In genomic region chr1:138848026-138848425, GRCm38 (mm10) we compare ENCODE assay signal across 8 mouse cellular contexts. TPM values are rescaled to one million over a fixed set of nuclear protein-coding genes. Genes with fewer than 3 reads are reported as not detected.
DNase-seq lines count a peak whose midpoint lies in the region; ATAC-seq and TF ChIP-seq lines count a peak whose summit lies in the region.

No protein-coding gene starts in this region.

- TF ChIP-seq CTCF in layer of hippocampus, adult 2 months (conservative IDR thresholded peaks at IDR 0.05) = no peak

- no peaks in the 10 kb centered on the region for H3K9me3 ChIP-seq in forebrain, embryonic 10.5 days
- no peaks in the 10 kb centered on the region for H3K9me3 ChIP-seq in limb, embryonic 11.5 days (ENCODE audit: control insufficient read depth, low read length)
- no peaks in the 10 kb centered on the region for H3K9me3 ChIP-seq in neural tube, embryonic 13.5 days

- peak overlapping the region; percentile 69 for H3K4me2 ChIP-seq in limb, embryonic 11.5 days (ENCODE audit: low read depth, severe bottlenecking)
- peak overlapping the region; percentile 53 for H3K4me2 ChIP-seq in neural tube, embryonic 13.5 days

- peak overlapping the region; percentile 56 for H3K9ac ChIP-seq in limb, embryonic 11.5 days (ENCODE audit: low read length)
- no peak overlapping the region for H3K9ac ChIP-seq in neural tube, embryonic 13.5 days

- peaks cover 98% of the 10 kb centered on the region for H3K27me3 ChIP-seq in forebrain, embryonic 10.5 days (ENCODE audit: poor library complexity, severe bottlenecking)
- peaks cover 16% of the 10 kb centered on the region for H3K27me3 ChIP-seq in limb, embryonic 11.5 days (ENCODE audit: control insufficient read depth, insufficient read depth, low read length)
- H3K27me3 ChIP-seq in neural tube, embryonic 13.5 days = peaks cover 89% of the 10 kb centered on the region

- H3K36me3 ChIP-seq in forebrain, embryonic 10.5 days (replicated peaks) = peaks cover 11% of the 10 kb centered on the region
- H3K36me3 ChIP-seq in limb, embryonic 11.5 days (ENCODE audit: control insufficient read depth, insufficient read depth, low read length) = no peaks in the 10 kb centered on the region
- peaks cover 8% of the 10 kb centered on the region for H3K36me3 ChIP-seq in neural tube, embryonic 13.5 days

- no peak for DNase-seq in layer of hippocampus, adult 2 months (ENCODE audit: low spot score in 2 of 2)
- no peak for DNase-seq in layer of hippocampus, adult 8-10 months (ENCODE audit: low spot score in 2 of 2)
- no peak for DNase-seq in forebrain, embryonic 10.5 days (ENCODE audit: extremely low spot score, low spot score)
- peak; percentile 62 for DNase-seq in limb, embryonic 11.5 days (ENCODE audit: low spot score)
- no peak for DNase-seq in left cerebral cortex, postnatal 36 days (ENCODE audit: low spot score in 2 of 2)
- no peak for DNase-seq in cerebellum, adult 18-20 months
- DNase-seq in cerebellum, adult 11-12 months = no peak

- peak overlapping the region; percentile 54 for H3K4me3 ChIP-seq in layer of hippocampus, adult 2 months
- H3K4me3 ChIP-seq in forebrain, embryonic 10.5 days = peak overlapping the region; percentile 48
- peak overlapping the region; percentile 46 for H3K4me3 ChIP-seq in limb, embryonic 11.5 days (ENCODE audit: low read depth, low read length)
- H3K4me3 ChIP-seq in neural tube, embryonic 13.5 days = peak overlapping the region; percentile 27

- under 1% methylated on average over 16 of the region's 16 CpGs for WGBS in forebrain, embryonic 10.5 days
- WGBS in limb, embryonic 11.5 days = under 1% methylated on average over 16 of the region's 16 CpGs
- under 1% methylated on average over 16 of the region's 16 CpGs for WGBS in neural tube, embryonic 13.5 days

- peak overlapping the region; percentile 61; the same call in 1 of the 2 replicates for H3K27ac ChIP-seq in layer of hippocampus, adult 2 months
- H3K27ac ChIP-seq in forebrain, embryonic 10.5 days = peak overlapping the region; percentile 40; the same call in 1 of the 2 replicates
- peak overlapping the region; percentile 70 for H3K27ac ChIP-seq in limb, embryonic 11.5 days (replicated peaks; ENCODE audit: low read depth, low read length)
- no peak overlapping the region for H3K27ac ChIP-seq in neural tube, embryonic 13.5 days (replicated peaks)

- intact Hi-C loops in left cerebral cortex, postnatal 36 days (cut with DNase I) = loop anchor here (10.0 kb wide), 2 partner anchors 233 to 1903 kb away; no protein-coding TSS in a partner anchor

- ATAC-seq in limb, embryonic 11.5 days (ENCODE audit: insufficient number of reproducible peaks, low FRiP score, low TSS enrichment, low read depth) = peak; percentile 46
- ATAC-seq in neural tube, embryonic 13.5 days (ENCODE audit: low read depth) = peak; percentile 23; the same call in 1 of the 2 replicates

- peaks cover 45% of the 10 kb centered on the region for H3K4me1 ChIP-seq in forebrain, embryonic 10.5 days
- peaks cover 11% of the 10 kb centered on the region for H3K4me1 ChIP-seq in limb, embryonic 11.5 days (ENCODE audit: control insufficient read depth, insufficient read depth, low read length)
- H3K4me1 ChIP-seq in neural tube, embryonic 13.5 days (replicated peaks) = peaks cover 29% of the 10 kb centered on the region

RNA-seq across cellular contexts. Expression of gene Lhx9, which starts 0.4 kb away (rescaled TPM):
- total RNA-seq in layer of hippocampus, adult 2 months (2021) = 10 to 100 TPM; 16.5 to 17.4 TPM
- 10 to 100 TPM; 11.9 to 16.6 (median 14.6) TPM for total RNA-seq in layer of hippocampus, adult 8-10 months (2022)
- 5.3 and 8.7 TPM in 2 replicates for polyA plus RNA-seq in forebrain, embryonic 10.5 days (2016; fragmentation: Nextera tagmentation; extraction: Ambion mirVana)
- polyA plus RNA-seq in limb, embryonic 11.5 days (2014; fragmentation: Nextera tagmentation; extraction: Ambion mirVana) = 108 and 116 TPM in 2 replicates
- polyA plus RNA-seq in neural tube, embryonic 13.5 days (2015; fragmentation: Nextera tagmentation; extraction: Ambion mirVana) = 4.1 and 4.6 TPM in 2 replicates
- 1 to 10 TPM in 1 of 2 experiments, under 1 TPM in 1; 0.27 to 1.2 TPM for total RNA-seq in left cerebral cortex, postnatal 36 days (2021)

RNA-seq across cellular contexts. Expression of gene 2310009B15Rik, which starts 8.6 kb away (rescaled TPM):
- 10 to 100 TPM; 23.1 to 24.7 TPM for total RNA-seq in layer of hippocampus, adult 2 months (2021)
- 10 to 100 TPM; 21.3 to 24.4 (median 22.3) TPM for total RNA-seq in layer of hippocampus, adult 8-10 months (2022)
- 41.1 and 48.7 TPM in 2 replicates for polyA plus RNA-seq in forebrain, embryonic 10.5 days (2016; fragmentation: Nextera tagmentation; extraction: Ambion mirVana)
- 54.2 and 60.4 TPM in 2 replicates for polyA plus RNA-seq in limb, embryonic 11.5 days (2014; fragmentation: Nextera tagmentation; extraction: Ambion mirVana)
- 30.7 and 31.0 TPM in 2 replicates for polyA plus RNA-seq in neural tube, embryonic 13.5 days (2015; fragmentation: Nextera tagmentation; extraction: Ambion mirVana)
- total RNA-seq in left cerebral cortex, postnatal 36 days (2021) = 10 to 100 TPM; 13.3 to 18.0 TPM

Comparison
In these comparisons a context has a peak if more than half of its experiments do, and no peak if none do; other contexts are left out.
1. RNA of gene Lhx9, which starts 0.4 kb away (total RNA-seq): 16.5 to 17.4 TPM in layer of hippocampus, adult 2 months and 11.9 to 16.6 TPM in layer of hippocampus, adult 8-10 months; 0.27 to 1.2 TPM in left cerebral cortex, postnatal 36 days; every median in the first group is over 4 times any median in the second.
2. Peak in every context shown above with its lines, with median percentiles within 50 percentile points of each other: H3K4me3 ChIP-seq.